Mouse (Mus musculus): ENCODE measurements at regions not wholly inside any gene's neighbourhood (a gene's known extent, or its start where the extent isn't known, plus 50 kb on each side); places are given as distances from the start of the nearest gene placed in this dataset.

GRCm38 (mm10) chr19:26478055-26478737 is 126.7 kb upstream of the Smarca2 start:
- no peak for DNase-seq

GRCm38 (mm10) chr19:26484322-26484721 is 120.5 kb upstream of the Smarca2 start:
- no peak for DNase-seq

DNA sequence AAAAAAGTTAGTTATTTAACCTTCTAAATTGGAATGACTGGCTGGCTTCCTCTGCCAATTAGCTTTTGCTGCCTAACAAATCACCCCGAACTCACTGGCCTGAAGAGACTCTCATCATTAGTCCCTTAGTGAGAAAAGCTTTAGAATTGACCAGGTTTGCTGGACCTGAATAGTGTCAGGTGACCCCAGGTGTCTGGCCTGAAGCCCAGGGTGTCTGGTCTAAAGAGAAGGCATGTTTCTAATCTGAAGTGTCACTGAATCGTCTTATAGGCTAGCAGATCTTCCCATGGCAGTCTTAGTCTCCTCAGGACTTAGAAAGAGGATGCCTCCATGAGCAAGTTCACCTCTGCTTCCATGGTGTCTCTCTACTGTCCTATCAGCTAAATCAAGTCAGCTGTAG is 112.0 kb upstream of the Smarca2 start:
- no peak for DNase-seq

DNA sequence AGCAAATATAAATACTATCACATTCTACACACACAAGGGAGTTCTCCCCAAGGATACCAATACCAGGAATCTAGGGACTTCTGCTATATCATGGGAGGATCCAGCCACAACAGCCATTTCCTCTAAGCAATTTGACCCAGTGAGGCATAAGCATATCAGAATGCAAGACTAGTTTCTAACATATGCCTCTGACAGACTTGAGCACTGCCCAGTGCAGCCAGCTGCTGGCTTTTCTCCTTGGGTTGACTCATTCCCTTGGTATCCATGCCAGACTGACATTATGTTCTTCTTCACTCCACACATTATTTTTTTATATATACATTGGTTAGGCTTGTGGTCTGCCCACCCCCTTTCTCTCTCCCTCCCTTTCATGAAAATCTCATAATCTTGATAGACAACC is 103.8 kb upstream of the Smarca2 start:
- no peak for DNase-seq

- DNase-seq, result no peak
Observed at GRCm38 (mm10) chr19:26504027-26504426, 100.8 kb upstream of the Smarca2 start.

DNA sequence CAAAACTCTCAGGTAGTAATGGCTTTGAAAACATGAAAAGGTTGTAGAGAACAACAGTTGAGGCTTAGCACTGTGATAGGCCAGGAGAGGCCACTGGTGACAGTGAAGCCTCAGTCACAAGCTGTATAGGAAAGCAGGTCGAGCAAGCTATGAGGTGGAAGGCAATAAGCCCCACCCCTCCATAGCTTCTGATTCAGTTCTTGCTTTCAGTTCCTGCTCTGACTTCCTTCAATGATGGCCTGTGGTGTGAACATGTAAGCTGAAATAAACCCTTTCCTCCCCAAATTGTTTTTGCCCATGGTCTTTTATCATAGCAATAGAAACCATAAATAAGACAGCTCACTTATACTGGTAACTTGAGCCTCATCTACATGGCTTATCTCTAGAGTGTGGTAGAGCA is 98.0 kb upstream of the Smarca2 start:
- DNase-seq, result no peak

- DNase-seq, result no peak
Observed at GRCm38 (mm10) chr19:26507986-26508385, 96.9 kb upstream of the Smarca2 start.

- no peak for DNase-seq
Observed at GRCm38 (mm10) chr19:26508616-26509015, 96.2 kb upstream of the Smarca2 start.

- no peak for DNase-seq
Observed at GRCm38 (mm10) chr19:26509240-26509639, 95.6 kb upstream of the Smarca2 start.

- no peak for DNase-seq
Observed at GRCm38 (mm10) chr19:26510185-26510584, 94.7 kb upstream of the Smarca2 start.

GRCm38 (mm10) chr19:26510887-26511286 is 94.0 kb upstream of the Smarca2 start:
- DNase-seq, result no peak

DNA sequence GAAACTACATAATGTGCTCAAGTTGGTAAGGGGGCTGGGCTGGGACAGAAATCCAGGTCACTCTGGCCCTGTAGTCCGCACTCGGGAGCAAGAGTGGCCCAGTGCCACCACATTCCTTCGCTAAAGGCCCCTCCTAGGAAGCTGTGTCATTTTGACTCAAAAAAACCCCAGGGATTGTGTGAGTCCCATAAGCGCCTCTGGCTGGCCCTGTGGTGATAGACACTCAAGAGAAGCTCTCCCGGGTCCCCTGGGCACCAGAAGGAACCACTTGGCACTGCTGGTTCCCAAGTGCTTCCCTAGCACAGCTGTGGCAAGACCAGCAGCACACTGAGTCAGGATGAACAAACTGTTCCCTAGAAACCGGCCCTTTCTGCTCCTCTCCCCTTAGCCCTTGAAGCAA is 93.1 kb upstream of the Smarca2 start:
- no peak for DNase-seq

DNA sequence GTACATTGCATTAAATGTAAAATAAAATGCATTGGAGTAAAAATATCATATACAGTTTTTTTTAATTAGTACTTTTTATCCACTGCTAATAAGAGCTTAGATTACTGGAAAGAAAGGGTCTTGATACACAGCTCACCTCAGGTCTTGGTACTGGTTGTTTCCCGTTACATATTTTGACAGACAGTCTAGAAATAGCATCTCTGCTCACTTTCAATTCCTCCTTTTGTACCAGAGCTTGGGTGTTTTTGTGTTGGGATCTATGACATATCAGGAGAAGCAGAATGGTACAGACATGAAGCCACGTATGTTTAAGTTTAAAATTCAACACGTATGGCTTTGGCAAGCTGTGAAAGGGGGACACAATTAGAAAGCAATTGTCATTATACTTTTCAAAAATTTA is 80.3 kb upstream of the Smarca2 start:
- DNase-seq, result no peak

- no peak for DNase-seq
Observed at GRCm38 (mm10) chr19:26531390-26531789, 73.5 kb upstream of the Smarca2 start.

- no peak for DNase-seq
Observed at GRCm38 (mm10) chr19:26532509-26532908, 72.3 kb upstream of the Smarca2 start.

DNA sequence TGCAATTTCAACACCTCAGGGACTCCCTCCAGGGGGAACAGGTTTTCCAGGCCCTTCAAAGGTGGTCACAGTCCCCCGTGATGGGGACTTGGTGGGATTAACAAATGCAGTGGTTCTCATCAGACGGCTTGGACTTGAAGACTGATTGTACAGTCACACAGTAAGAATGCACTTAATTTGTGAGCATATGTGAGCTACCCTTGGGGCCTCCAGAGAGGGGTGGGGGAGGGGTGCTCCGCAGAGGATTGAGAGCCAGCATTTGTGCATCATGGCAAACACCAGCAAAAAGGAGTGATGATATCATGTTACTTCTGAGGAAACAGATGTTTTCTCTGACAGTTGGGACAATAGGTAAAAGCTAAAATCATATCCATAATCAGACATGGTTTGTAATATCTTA is 59.2 kb upstream of the Smarca2 start:
- DNase-seq, result no peak

DNA sequence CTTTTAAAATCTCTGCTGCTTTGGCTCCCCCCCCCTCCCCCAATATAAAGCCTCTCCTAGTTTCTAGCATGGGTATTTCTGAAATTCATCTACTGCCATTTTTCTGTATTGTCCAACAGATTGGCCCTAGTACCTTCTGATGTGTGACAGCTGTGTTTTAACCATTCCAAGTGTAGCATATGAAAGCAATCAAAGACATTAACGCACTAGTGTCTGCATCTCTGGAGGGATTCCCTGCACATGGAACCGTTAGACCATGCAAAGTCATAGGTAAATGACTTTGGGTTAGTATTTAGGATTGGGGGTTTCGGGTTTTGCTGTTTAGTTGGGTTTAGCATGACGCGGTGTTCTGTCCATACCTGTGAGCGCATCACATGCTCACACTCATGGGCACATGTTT is 57.3 kb upstream of the Smarca2 start:
- DNase-seq, result no peak

GRCm38 (mm10) chr19:26548562-26549270 is 56.1 kb upstream of the Smarca2 start:
- DNase-seq, result no peak

DNA sequence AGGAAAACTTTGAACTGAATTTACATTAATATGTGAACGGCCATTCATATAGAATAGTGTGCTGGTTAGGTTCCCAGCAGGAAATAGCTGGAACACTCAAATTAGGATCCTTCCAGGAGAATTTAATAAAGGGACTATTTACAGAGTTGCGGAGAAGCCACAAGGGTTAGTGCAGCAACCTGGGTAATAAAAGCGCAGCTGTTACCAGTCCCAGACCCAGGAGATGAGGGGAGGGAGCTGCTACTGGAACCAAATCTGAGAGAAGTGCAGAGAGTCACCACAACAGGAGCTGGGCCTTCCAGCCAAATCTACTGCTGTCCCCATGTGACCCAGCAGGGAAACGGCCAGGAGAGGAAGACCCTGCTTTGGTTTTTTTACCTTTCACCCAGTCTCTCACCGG is 54.6 kb upstream of the Smarca2 start:
- DNase-seq, result no peak

Data from cerebellum, adult 9-11 months (tissue).